Mouse (Mus musculus) stomach, postnatal 0 days (tissue): ENCODE measurements around the gene Dpy19l3.

Source experiments
- CTCF ChIP-seq: IDR thresholded peaks from 2 replicates; pipeline ENCODE4 v1.5.1; 2016; ENCODE audit warnings: antibody characterized with exemption, low read depth, mild to moderate bottlenecking, moderate library complexity
- EP300 ChIP-seq: optimal IDR thresholded peaks from 2 replicates; pipeline ENCODE3; 2016; ENCODE audit warnings: antibody characterized with exemption

- no peak for TF ChIP-seq CTCF
- no peak for TF ChIP-seq EP300
Observed at GRCm38 (mm10) chr7:35687229-35687628, 67.0 kb downstream of the Dpy19l3 start.
